Mouse (Mus musculus): ENCODE results near the gene Scube1.

The Scube1 gene

DNA sequence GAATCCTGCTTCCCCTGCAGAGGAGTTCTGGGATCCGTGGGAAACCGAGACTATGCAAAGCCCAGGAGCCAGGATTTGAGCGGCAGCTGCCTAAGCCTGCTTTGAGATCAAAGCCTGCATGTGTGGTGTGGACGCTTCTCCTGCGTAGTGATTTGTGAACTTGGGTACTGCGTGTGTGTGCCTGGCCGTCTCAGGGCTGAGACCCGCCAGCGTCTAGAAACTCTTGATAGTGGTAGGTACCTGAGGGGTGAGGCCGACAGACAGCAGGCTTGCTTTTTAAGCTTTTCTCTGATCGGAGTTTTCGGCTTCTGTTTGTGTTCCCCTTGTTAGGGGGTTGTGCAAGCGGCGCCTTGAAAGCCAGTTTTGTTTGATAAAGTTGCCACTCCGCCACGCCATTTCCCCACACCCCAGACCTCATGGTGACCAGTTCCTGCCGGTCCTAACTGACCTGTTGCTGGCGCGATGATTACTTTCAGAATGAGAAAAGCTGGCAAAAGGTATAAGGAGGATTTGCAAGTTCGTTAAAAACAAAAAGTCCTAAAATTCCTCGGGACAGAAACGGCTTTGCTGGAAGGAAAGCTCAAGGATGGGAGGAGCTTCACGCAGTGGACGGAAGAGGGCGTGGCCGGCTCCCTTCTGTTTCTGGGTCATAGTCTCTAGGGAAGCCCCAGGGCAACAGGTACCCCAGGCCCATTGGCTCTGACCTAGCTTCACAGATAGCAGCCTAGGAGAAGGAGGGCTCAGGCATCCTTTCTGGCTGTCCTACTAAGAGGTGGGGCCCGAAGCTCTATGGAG is 160.8 kb downstream of the Scube1 start:
- DNase-seq (ENCODE audit: low read depth) = peak; percentile 77

DNA sequence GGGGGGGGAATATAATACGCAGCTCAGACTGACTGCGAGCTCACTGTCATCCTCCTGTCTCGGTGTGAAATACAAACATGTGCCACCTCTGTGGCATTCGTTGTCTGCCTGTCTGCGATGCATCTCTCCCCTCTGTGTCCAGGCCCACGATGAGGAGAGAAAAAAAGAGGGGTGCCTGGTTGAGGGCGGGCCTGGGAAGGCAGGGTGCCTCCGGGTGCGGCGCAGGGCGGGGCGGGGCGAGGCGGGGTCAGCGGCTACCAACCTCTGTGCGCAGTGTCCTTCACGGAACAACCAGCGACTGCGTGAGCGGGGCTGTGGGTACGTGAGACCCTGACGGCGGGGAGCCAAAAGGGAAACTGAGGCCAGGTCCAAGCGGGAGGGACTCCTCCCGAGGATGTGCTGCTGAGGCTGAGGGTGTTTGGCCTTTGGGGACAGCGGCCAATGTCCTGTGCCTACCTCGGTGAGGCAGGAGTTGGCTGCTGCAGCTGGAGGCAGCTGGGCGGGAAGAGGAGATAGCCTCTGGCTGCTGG is 161.4 kb downstream of the Scube1 start, which contains the start of the genes Tspo and Mcat:
TSS of gene Tspo (plus strand) at position 266 of the 530 bp plus-strand sequence.
TSS of gene Mcat (minus strand) at position 461 of the 530 bp plus-strand sequence.
- DNase-seq (ENCODE audit: low read depth) = peak; percentile 87

DNA sequence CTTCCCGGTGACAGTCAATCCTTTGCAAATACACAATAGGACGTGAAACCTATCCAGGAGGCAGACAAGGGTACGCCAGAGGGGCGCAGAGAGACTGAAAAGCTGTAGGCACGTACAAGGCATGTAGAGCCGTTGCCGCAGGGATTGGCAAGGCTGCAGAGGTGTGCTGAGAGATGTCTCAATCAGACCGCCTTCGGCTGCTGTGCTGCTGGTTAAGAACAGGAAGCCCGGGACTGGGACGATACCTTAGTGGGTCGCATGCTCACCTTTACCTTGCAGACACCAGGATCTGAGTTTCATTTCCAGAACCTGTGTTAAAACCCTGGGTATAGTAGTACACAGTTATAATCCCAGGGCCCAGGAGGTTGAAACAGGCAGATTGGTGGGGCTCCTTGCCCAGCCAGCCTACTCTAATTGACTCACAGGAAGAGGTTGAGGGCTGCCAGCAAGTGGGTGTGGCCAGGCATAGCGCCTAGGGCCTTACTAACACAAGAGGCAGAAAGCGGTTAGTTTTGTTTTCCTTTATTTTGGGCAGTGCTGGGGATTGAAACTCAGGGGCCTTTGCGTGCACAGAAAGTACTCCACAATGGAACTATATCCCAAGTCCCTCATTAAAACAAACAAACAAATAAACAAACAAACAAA is 162.1 kb downstream of the Scube1 start:
- peak; percentile 92 for DNase-seq (ENCODE audit: low read depth)

- no peak for DNase-seq (ENCODE audit: low read depth)
Observed at GRCm38 (mm10) chr15:83560941-83561477, 163.8 kb downstream of the Scube1 start.

DNA sequence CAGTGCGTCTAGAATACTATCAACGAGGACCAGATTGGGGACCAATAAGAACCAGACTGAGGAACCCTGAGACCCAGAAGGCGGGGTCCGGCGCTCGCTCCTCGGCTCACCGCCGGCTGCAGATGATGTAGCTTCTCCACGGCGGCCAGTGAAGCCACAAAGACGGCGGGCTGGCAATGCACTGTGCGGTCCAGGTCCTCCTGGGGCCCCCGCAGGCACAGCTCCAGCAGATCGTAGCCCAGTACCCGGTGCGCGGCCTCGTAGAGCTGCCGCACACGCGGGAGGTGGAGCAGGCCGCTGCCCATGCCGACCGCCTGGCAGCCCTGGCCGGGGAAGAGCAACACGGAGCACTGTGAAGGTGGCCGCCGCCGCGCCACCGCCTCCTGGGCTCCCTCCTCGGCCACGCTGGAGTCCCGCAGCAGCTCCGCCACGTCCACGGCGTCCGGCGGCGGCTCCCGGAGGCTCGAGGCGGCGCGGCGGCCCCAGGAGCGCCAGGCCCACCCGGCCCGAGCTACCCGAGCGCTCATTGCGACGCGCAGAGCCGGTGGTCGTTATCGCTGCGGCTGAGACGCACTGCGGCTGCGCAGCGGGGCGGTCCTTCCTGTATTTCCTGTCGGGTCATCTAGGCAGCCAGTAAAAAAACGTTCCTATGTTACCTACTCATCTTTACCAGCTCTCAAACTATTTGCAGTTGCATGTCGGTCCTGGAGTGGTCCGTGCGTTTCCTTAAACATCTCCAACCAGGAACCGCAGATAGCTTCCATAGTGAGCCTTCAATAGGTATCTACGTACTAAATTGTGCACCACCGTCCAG is 169.5 kb downstream of the Scube1 start:
- DNase-seq (ENCODE audit: low read depth) = peak; percentile 93
